Mouse (Mus musculus) intestine, embryonic 14.5 days (tissue): ENCODE data around the gene Ddi1. TPM values are rescaled to one million over a fixed set of nuclear protein-coding genes. Genes with fewer than 3 reads are reported as not detected.
"Not testable (repeated sequence)": the region's sequence is repeated elsewhere in the genome, so short reads cannot be mapped to it uniquely, and the experiment has no call there.

Experiments
- ATAC-seq: fragments of 200-750 bp; cut with Nextera tagmentation; replicated peaks from 2 replicates; pipeline ENCODE4 v1.8.0; 2017; ENCODE audit warnings: low read depth, moderate number of reproducible peaks, moderate TSS enrichment, moderate library complexity; ENCODE audit not compliant: low FRiP score, low TSS enrichment
- DNase-seq: peaks from one replicate; pipeline ENCODE4 v3.0.0-alpha.2; 2018; ENCODE audit warnings: low spot score
- H3K27ac ChIP-seq: fragments of 300-500 bp; sonication (generic); 2 replicates; pipeline ENCODE4 v1.5.1; 2014; ENCODE audit warnings: low read depth, mild to moderate bottlenecking, control low read depth
- H3K27me3 ChIP-seq: fragments of 300-500 bp; sonication (generic); replicated peaks from 2 replicates; pipeline ENCODE4 v1.6.1; 2014; ENCODE audit warnings: low read length, control low read depth; ENCODE audit not compliant: control insufficient read depth, insufficient read depth
- H3K36me3 ChIP-seq: fragments of 300-500 bp; sonication (generic); 2 replicates; pipeline ENCODE4 v1.6.1; 2014; ENCODE audit warnings: low read length, control low read depth; ENCODE audit not compliant: control insufficient read depth, insufficient read depth
- H3K4me1 ChIP-seq: fragments of 300-500 bp; sonication (generic); replicated peaks from 2 replicates; pipeline ENCODE4 v1.6.1; 2014; ENCODE audit warnings: low read length, control low read depth, mixed read lengths; ENCODE audit not compliant: control insufficient read depth, insufficient read depth
- H3K4me2 ChIP-seq: fragments of 300-500 bp; sonication (generic); 2 replicates; pipeline ENCODE4 v1.6.1; 2014; ENCODE audit warnings: low read length
- H3K4me3 ChIP-seq: fragments of 300-500 bp; sonication (generic); 2 replicates; pipeline ENCODE4 v1.5.1; 2014; ENCODE audit warnings: low read depth, low read length, control low read depth, mixed read lengths
- H3K9ac ChIP-seq: fragments of 300-500 bp; sonication (generic); 2 replicates; pipeline ENCODE4 v1.6.1; 2014; ENCODE audit warnings: mild to moderate bottlenecking, low read length
- H3K9me3 ChIP-seq: fragments of 300-500 bp; sonication (generic); 2 replicates; pipeline ENCODE4 v1.6.1; 2016; ENCODE audit warnings: low read length, control low read depth; ENCODE audit not compliant: control insufficient read depth
- WGBS: fragments of 180-500 bp; shearing (Covaris S2); extraction: QIAGEN DNeasy Blood & Tissue Kit; methylation state at CpG from one replicate; pipeline ENCODE4 v1.1.7; 2014; 5-methylcytosine and 5-hydroxymethylcytosine counted together
- polyA plus RNA-seq: library from polyadenylated mRNA; unstranded; fragments of >200 nt; fragmentation: Nextera tagmentation; extraction: Ambion mirVana; gene quantifications from 2 replicates; pipeline ENCODE4 v1.2.1, GENCODE M21; 2014

The Ddi1 gene
- polyA plus RNA-seq, 1 experiment from 2014 or later = 0.26 TPM

DNA sequence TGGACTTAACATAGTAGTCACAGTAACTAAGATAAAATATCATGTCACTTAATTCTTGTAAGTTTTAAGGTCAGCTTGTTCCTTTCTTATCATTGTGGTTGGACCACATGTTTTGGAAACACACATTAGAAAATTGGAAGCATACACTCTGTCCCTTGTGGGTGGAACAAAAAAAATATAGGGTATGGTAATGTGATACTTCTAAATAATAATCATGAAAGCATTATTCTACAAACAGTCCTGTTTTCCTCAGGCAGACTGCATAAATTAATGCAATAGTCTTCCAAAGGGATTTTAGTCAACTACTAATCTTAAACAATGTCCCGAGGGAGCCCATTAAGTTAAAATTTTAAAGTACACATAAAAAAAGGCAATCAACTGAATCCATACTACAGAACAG is 6.7 kb upstream of the Ddi1 start:
- H3K9me3 ChIP-seq = no peaks in the 10 kb centered on the region
- no peak overlapping the region for H3K27ac ChIP-seq
- no peaks in the 10 kb centered on the region for H3K4me1 ChIP-seq
- ATAC-seq (no peak), DNase-seq (no peak)
- WGBS = 69% methylated on average over 1 of the region's 1 CpGs
- no peak overlapping the region for H3K4me3 ChIP-seq
- no peak overlapping the region for H3K9ac ChIP-seq
- no peak overlapping the region for H3K4me2 ChIP-seq
- H3K27me3 ChIP-seq = no peaks in the 10 kb centered on the region
- H3K36me3 ChIP-seq = no peaks in the 10 kb centered on the region

DNA sequence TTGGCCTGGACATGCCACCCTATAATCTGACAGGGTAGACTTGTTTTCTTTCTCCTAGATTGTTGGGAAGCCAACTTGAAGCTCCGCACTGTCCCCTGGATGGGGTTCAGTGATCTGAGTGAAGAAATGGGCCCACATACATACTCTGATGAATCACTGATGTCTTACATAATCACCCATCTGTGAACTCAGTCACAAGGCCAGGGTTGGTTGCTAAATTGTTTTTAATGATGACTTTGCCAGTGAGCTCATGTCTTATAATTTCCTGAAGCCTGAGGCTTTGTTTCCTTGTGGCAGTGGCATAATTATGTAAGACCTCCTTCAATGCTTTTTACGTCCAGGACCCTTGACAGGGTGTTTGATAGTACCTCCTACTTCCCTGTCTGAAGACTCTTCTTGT is 4.8 kb downstream of the Ddi1 start:
- H3K9ac ChIP-seq = no peak overlapping the region
- DNase-seq (no peak), ATAC-seq (no peak)
- H3K4me1 ChIP-seq = no peaks in the 10 kb centered on the region
- no peaks in the 10 kb centered on the region for H3K9me3 ChIP-seq
- H3K27me3 ChIP-seq = no peaks in the 10 kb centered on the region
- 79% methylated on average over 2 of the region's 2 CpGs for WGBS
- H3K27ac ChIP-seq = no peak overlapping the region
- H3K4me2 ChIP-seq = no peak overlapping the region
- no peak overlapping the region for H3K4me3 ChIP-seq
- H3K36me3 ChIP-seq = no peaks in the 10 kb centered on the region

DNA sequence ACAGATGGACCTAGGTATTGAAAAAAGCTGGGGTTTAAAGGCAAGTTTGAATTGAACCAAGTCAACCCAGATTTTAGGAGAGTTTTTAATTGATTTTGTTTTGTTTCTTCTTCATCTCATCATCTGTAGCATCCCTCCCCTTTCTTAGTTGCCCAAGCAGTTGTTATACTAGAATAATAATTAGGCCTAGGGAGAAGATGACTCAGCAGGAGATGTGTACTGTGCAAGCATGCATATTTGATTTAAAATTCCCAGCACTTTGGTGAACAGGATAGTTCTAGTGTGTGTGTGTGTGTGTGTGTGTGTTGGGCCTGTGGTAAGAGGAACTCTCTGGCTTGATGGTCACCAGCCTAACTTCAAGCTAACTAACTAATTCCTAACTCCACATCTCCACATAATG is 12.6 kb downstream of the Ddi1 start:
- H3K36me3 ChIP-seq = no peaks in the 10 kb centered on the region
- ATAC-seq (no peak), DNase-seq (no peak)
- H3K4me1 ChIP-seq = no peaks in the 10 kb centered on the region
- H3K27ac ChIP-seq = no peak overlapping the region
- no peak overlapping the region for H3K4me3 ChIP-seq
- H3K9me3 ChIP-seq = no peaks in the 10 kb centered on the region
- no peaks in the 10 kb centered on the region for H3K27me3 ChIP-seq
- no peak overlapping the region for H3K9ac ChIP-seq
- no peak overlapping the region for H3K4me2 ChIP-seq

DNA sequence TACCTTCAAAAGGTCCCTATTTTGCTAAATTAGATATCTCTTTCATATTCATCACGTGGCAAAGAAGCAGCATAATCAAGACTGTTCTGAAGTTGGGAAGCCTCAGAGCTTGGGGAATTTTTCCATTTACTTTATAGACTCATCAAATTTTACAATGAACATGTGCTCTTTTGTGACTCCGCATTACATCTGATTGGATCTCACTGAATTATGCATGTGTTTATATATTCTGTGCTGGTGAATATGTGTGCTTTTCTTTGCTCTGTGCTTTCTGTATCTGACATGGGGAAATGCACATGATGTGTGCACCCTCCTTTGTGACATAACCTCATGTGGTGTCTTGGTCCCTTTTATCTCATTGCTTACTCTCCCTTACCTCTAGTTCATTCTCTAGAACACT is 17.7 kb downstream of the Ddi1 start:
- H3K27ac ChIP-seq = no peak overlapping the region
- H3K4me2 ChIP-seq = no peak overlapping the region
- H3K4me1 ChIP-seq = no peaks in the 10 kb centered on the region
- H3K9me3 ChIP-seq = no peaks in the 10 kb centered on the region
- 75% methylated on average over 2 of the region's 2 CpGs for WGBS
- no peaks in the 10 kb centered on the region for H3K27me3 ChIP-seq
- no peak overlapping the region for H3K4me3 ChIP-seq
- DNase-seq (no peak), ATAC-seq (no peak)
- H3K9ac ChIP-seq = no peak overlapping the region
- H3K36me3 ChIP-seq = no peaks in the 10 kb centered on the region

DNA sequence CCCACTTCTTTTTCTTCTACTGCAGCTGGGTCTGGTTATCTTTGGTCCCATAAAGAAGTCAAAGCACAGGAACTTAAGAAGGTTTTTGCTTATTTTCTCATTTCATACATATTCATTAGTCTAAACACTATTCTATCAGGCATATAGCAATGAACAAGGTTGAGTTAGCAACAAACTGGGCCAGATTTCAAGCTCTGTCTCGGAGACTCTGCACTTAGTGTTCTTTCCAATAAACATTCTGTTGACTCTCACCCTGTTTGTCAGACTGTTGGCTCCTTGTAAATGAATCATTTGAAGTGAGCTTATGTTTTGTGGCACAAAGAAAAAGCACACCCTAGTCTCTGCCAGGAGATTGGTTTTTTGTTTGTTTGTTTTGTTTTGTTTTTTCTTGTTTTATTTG is 19.3 kb downstream of the Ddi1 start:
- WGBS = 39% methylated on average over 1 of the region's 1 CpGs
- DNase-seq = no peak

DNA sequence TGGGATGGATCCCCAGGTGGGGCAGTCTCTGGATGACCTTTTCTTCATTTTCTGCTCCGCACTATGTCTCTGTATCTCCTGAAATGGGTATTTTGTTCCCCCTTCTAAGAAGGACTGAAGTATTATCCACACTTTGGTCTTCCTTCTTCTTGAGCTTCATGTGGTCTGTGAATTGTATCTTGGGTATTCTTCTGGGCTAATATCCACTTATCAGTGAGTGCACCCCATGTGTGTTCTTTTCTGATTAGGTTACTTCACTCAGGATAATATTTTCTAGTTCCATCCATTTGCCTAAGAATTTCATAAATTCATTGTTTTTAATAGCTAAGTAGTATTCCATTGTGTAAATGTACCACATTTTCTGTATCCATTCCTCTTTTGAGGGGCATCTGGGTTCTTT is 33.7 kb downstream of the Ddi1 start:
- not testable (repeated sequence) for H3K4me3 ChIP-seq, H3K36me3 ChIP-seq, DNase-seq, H3K27ac ChIP-seq, ATAC-seq, H3K4me2 ChIP-seq, H3K27me3 ChIP-seq, H3K9me3 ChIP-seq, H3K9ac ChIP-seq, H3K4me1 ChIP-seq
- 97% methylated on average over 1 of the region's 1 CpGs for WGBS

More for the DNA sequence above, 19.3 kb downstream of the Ddi1 start:
- ATAC-seq = no peak
- Histone ChIP-seq H3K4me1 (no peaks in the 10 kb centered on the region), H3K36me3 (no peaks in the 10 kb centered on the region), H3K9ac (no peak overlapping the region), H3K27ac (no peak overlapping the region), H3K4me2 (no peak overlapping the region), H3K27me3 (no peaks in the 10 kb centered on the region), H3K9me3 (no peaks in the 10 kb centered on the region), H3K4me3 (no peak overlapping the region)

DNA sequence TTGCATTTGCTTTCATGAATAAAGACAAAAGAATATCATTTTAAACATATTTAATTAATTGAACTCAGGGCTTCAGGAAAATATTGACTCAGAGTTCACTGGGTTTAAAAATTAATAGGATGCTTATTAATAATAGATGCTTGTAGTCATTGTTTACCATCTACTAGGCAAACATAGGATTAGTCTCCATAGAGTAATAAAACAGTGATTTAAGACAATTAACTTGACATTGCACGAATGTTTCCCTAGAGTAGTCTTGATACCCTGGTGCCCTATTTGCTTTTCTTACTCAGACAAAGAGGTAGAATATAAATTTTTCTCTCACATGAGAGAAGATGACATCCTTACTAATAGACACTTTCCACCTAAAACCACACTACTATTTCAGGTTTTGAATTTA is 52.1 kb downstream of the Ddi1 start:
- no peaks in the 10 kb centered on the region for H3K4me1 ChIP-seq
- H3K27me3 ChIP-seq = no peaks in the 10 kb centered on the region
- H3K27ac ChIP-seq = no peak overlapping the region
- H3K9me3 ChIP-seq = no peaks in the 10 kb centered on the region
- ATAC-seq (no peak), DNase-seq (no peak)
- WGBS = 43% methylated on average over 1 of the region's 1 CpGs
- H3K4me3 ChIP-seq = no peak overlapping the region
- H3K36me3 ChIP-seq = no peaks in the 10 kb centered on the region
- no peak overlapping the region for H3K4me2 ChIP-seq
- no peak overlapping the region for H3K9ac ChIP-seq

DNA sequence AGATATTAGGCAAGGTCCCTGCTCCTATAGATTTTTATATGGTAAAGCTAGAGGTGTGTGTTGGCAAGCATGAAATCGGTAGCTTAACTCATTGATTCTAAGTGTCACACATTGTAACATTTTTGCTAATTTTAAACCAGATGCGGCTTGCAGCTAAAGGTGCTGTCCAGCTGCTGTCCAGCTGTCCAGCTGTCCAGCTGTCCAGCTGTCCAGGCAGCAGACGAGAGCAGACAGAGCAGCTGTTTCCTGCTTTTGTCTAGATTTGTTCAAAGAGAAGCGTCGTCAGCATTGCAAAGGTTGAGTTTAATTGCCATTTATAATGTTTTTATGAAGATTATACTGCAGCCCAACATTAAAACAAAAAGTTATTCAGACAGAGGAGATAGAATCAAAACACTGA is 56.8 kb downstream of the Ddi1 start:
- no peaks in the 10 kb centered on the region for H3K9me3 ChIP-seq
- no peak overlapping the region for H3K9ac ChIP-seq
- H3K4me2 ChIP-seq = no peak overlapping the region
- DNase-seq (no peak), ATAC-seq (no peak)
- H3K4me1 ChIP-seq = no peaks in the 10 kb centered on the region
- H3K36me3 ChIP-seq = no peaks in the 10 kb centered on the region
- no peak overlapping the region for H3K4me3 ChIP-seq
- WGBS = 66% methylated on average over 5 of the region's 5 CpGs
- H3K27ac ChIP-seq = no peak overlapping the region
- H3K27me3 ChIP-seq = no peaks in the 10 kb centered on the region
